Mouse (Mus musculus) spleen, adult 2 months (tissue): ENCODE measurements around the gene Gm49630.
"Not testable (repeated sequence)": the region's sequence is repeated elsewhere in the genome, so short reads cannot be mapped to it uniquely, and the experiment has no call there.

Experiments
- CTCF ChIP-seq: fragments of 200-500 bp; IDR thresholded peaks from 2 replicates; pipeline ENCODE4 v1.5.1; 2011; ENCODE audit warnings: mild to moderate bottlenecking, inconsistent platforms; ENCODE audit not compliant: insufficient read depth, insufficient read length, insufficient replicate concordance; ENCODE audit errors: extremely low read depth
- POLR2A ChIP-seq: fragments of 200-500 bp; IDR thresholded peaks from 2 replicates; pipeline ENCODE4 v1.6.1; 2011; ENCODE audit warnings: low read depth, low read length, inconsistent platforms

DNA sequence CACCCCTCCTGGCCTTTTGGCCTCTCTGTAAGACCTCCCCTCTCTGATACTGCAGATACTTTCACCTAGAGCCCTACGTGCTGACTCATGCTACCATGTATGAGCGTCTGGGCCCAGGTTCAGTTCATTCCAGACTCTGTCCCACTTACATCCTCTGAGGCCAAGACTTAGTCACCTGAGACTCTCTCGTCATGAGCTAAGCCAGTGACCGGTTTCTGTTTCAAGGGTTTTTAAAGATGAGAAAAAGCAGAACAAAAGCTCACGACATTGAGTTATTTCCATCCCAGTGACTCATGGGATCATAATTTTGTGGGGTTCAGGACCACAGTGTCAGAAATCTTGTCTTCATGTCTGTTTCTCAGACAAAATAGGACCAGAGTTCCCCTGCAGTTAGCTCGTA lies 52.0 kb downstream of the Gm49630 start:
- not testable (repeated sequence) for TF ChIP-seq CTCF, POLR2A
